Mouse (Mus musculus) liver, embryonic 11.5 days (tissue): ENCODE data around the gene 2310022B05Rik. TPM values are rescaled to one million over a fixed set of nuclear protein-coding genes. Genes with fewer than 3 reads are reported as not detected.

ENCODE experiments used
- ATAC-seq: fragments of 200-750 bp; cut with Nextera tagmentation; replicated peaks from 2 replicates; pipeline ENCODE4 v1.8.0; 2017; ENCODE audit warnings: moderate number of reproducible peaks, mild to moderate bottlenecking, moderate TSS enrichment, moderate library complexity; ENCODE audit not compliant: low FRiP score
- DNase-seq: peaks from one replicate; pipeline ENCODE4 v3.0.0-alpha.2; 2017; ENCODE audit warnings: low spot score
- H3K27ac ChIP-seq: fragments of 300-500 bp; sonication (generic); 2 replicates; pipeline ENCODE4 v1.5.1; 2014; ENCODE audit warnings: mild to moderate bottlenecking, low read depth, low read length, control low read depth
- H3K27me3 ChIP-seq: fragments of 300-500 bp; sonication (generic); replicated peaks from 2 replicates; pipeline ENCODE4 v1.6.1; 2014; ENCODE audit warnings: low read length, mixed read lengths; ENCODE audit not compliant: control insufficient read depth, insufficient read depth
- H3K36me3 ChIP-seq: fragments of 300-500 bp; sonication (generic); 2 replicates; pipeline ENCODE4 v1.6.1; 2014; ENCODE audit warnings: mild to moderate bottlenecking, low read length, moderate library complexity, mixed read lengths; ENCODE audit not compliant: control insufficient read depth, insufficient read depth
- H3K4me1 ChIP-seq: fragments of 300-500 bp; sonication (generic); replicated peaks from 2 replicates; pipeline ENCODE4 v1.6.1; 2014; ENCODE audit warnings: low read length, mixed read lengths; ENCODE audit not compliant: control insufficient read depth, insufficient read depth
- H3K4me2 ChIP-seq: fragments of 300-500 bp; sonication (generic); 2 replicates; pipeline ENCODE4 v1.6.1; 2014; ENCODE audit warnings: mild to moderate bottlenecking, control low read depth, moderate library complexity
- H3K4me3 ChIP-seq: fragments of 300-500 bp; sonication (generic); 2 replicates; pipeline ENCODE4 v1.5.1; 2014; ENCODE audit warnings: low read depth, low read length, control low read depth
- H3K9ac ChIP-seq: fragments of 300-500 bp; sonication (generic); 2 replicates; pipeline ENCODE4 v1.6.1; 2014; ENCODE audit warnings: low read depth, low read length, control low read depth
- H3K9me3 ChIP-seq: fragments of 300-500 bp; sonication (generic); 2 replicates; pipeline ENCODE4 v1.6.1; 2016; ENCODE audit warnings: low read length, inconsistent platforms, mixed read lengths; ENCODE audit not compliant: control insufficient read depth
- whole genome bisulfite sequencing: fragments of 180-500 bp; shearing (Covaris S2); extraction: QIAGEN DNeasy Blood & Tissue Kit; methylation state at CpG from one replicate; pipeline ENCODE4 v1.1.7; 2014; 5-methylcytosine and 5-hydroxymethylcytosine counted together
- polyA plus RNA-seq: library from polyadenylated mRNA; unstranded; fragments of >200 nt; fragmentation: Nextera tagmentation; extraction: Ambion mirVana; gene quantifications from 2 replicates; pipeline ENCODE4 v1.2.1, GENCODE M21; 2014

Gene 2310022B05Rik
- polyA plus RNA-seq, 1 experiment from 2014 or later = 17.5 TPM

DNA sequence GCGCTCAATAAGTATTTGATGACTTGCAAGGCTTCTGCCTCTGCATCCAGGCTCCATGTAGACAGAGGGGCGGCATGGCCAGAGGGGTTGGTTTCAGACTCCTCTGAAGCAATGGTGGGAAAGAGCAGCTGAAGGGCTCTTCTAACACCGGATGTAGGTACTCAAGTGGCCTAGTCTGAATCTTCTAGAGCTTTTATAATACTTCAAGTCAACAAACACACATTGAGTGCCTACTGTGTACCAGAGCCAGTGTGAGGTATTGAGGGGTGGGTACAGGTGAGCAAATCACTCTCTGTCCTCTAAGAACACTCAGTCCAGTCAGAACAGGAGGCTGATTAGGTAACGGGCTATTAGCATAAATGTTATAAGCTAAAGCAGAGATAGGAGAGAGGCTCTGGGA lies 28.5 kb upstream of the 2310022B05Rik start:
- 88% methylated on average over 4 of the region's 4 CpGs for WGBS
- DNase-seq (no peak), ATAC-seq (no peak)
- Histone ChIP-seq H3K4me2 (no peak overlapping the region), H3K27ac (no peak overlapping the region), H3K9me3 (no peaks in the 10 kb centered on the region), H3K9ac (no peak overlapping the region), H3K4me1 (no peaks in the 10 kb centered on the region), H3K4me3 (no peak overlapping the region), H3K27me3 (no peaks in the 10 kb centered on the region), H3K36me3 (peaks cover 10% of the 10 kb centered on the region; the same call in 1 of the 2 replicates)

DNA sequence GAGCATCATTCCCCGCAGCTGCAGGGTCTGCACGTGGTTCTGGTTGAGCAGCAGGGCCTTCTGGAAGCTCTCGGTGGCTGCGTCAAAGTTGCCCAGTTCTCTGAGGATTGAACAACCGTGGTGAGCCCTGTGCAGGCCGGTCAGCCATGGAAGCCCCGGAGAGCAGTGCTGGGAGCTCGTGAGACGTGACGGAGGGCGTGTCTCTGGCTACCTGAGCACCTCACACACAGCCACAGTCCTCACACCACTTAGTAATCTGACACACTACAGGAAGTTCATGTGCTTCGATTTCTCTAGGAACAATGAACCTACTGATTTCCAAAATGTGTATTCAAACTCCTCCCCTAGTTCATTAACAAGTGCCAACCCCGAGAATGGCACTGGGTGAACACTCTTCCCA lies 25.7 kb upstream of the 2310022B05Rik start:
- Histone ChIP-seq H3K4me1 (no peaks in the 10 kb centered on the region), H3K4me2 (no peak overlapping the region), H3K27ac (no peak overlapping the region), H3K36me3 (peaks cover 12% of the 10 kb centered on the region), H3K9me3 (no peaks in the 10 kb centered on the region), H3K27me3 (no peaks in the 10 kb centered on the region), H3K4me3 (no peak overlapping the region), H3K9ac (no peak overlapping the region)
- WGBS = 88% methylated on average over 13 of the region's 13 CpGs
- ATAC-seq (no peak), DNase-seq (no peak)

DNA sequence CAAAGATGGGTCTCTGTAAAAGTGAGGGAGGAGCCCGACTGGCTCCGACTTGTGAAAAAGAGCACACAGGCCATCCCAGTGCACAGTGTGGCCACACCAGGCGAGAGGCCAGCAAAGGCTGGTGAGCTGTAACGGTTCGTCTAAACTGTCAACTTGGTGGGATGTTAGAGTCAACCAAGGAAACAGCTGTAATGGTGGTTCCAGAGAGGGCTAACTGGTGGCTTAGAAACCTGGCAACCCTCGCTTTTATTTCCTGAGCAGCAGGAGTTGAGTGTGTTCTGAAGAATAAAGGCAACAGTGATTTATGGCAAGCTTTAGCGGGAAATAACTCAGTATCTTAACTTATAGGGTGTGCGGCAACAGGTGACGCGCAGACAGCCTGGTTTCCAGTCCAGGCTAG lies 19.0 kb upstream of the 2310022B05Rik start:
- Histone ChIP-seq H3K4me2 (no peak overlapping the region), H3K4me1 (no peaks in the 10 kb centered on the region), H3K27me3 (no peaks in the 10 kb centered on the region), H3K27ac (no peak overlapping the region), H3K9ac (no peak overlapping the region), H3K36me3 (peaks cover 17% of the 10 kb centered on the region), H3K4me3 (no peak overlapping the region), H3K9me3 (no peaks in the 10 kb centered on the region)
- no peak for DNase-seq
- no peak for ATAC-seq
- 91% methylated on average over 10 of the region's 10 CpGs for WGBS

DNA sequence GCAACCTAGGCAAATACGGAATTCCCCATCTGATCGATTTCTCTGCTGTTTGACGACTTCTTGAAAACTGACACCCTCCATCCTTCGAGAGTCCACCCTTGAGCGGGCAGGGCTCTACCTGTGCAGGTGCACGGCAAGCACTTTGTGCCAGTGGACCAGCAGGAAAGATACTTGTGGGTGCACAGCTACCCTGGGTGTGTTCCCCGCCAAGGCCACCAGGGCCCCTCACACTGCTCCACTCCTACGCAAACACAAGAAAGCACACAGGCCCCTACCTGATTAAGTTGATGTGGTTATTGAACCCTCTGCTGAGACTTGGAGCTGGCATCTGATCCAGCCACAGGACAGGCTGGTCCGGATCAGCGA lies 18.6 kb upstream of the 2310022B05Rik start:
- no peak for DNase-seq
- no peaks in the 10 kb centered on the region for H3K9me3 ChIP-seq
- no peak for ATAC-seq
- H3K36me3 ChIP-seq = peaks cover 17% of the 10 kb centered on the region
- no peaks in the 10 kb centered on the region for H3K4me1 ChIP-seq
- H3K27ac ChIP-seq = no peak overlapping the region
- H3K9ac ChIP-seq = no peak overlapping the region
- no peak overlapping the region for H3K4me2 ChIP-seq
- no peak overlapping the region for H3K4me3 ChIP-seq
- no peaks in the 10 kb centered on the region for H3K27me3 ChIP-seq
- 86% methylated on average over 10 of the region's 10 CpGs for WGBS

DNA sequence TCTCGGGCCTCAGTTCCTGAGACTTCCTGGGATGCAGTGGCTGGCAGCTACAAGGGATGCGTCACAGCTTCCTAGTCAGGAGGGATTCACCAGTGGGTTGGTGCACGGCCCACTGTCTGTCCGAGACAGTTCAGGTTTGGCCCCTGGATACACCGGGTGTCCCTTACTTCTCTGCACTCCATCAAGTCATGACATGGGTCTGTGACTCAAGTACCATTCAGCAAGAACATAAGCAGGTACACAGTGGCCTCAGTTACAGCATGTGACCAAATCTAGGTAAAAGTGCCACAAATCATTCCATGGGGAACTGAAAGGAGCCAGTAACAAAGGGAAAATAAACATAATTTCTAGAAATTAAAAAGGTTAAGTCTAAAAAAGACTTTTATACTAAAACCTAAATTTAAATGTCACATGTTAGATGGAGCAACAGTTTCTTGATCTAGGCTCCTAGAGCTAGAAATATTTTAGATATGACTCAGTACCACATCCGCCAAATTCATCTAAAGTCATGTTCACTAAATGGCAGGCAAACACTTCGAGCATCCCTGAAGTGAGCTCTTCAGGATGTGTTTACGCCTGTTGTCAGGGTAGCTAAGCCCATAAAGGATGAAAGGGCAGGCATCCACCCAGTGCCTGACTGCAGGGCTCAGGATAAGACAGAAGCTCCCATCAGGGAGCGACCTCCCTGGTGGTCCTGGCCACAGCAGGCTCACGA lies 18.1 kb upstream of the 2310022B05Rik start:
- DNase-seq = no peak
- WGBS = 86% methylated on average over 10 of the region's 10 CpGs
- Histone ChIP-seq H3K4me3 (no peak overlapping the region), H3K27ac (no peak overlapping the region), H3K4me1 (no peaks in the 10 kb centered on the region), H3K4me2 (no peak overlapping the region), H3K9ac (no peak overlapping the region), H3K36me3 (peaks cover 17% of the 10 kb centered on the region), H3K9me3 (no peaks in the 10 kb centered on the region), H3K27me3 (no peaks in the 10 kb centered on the region)
- ATAC-seq = no peak

DNA sequence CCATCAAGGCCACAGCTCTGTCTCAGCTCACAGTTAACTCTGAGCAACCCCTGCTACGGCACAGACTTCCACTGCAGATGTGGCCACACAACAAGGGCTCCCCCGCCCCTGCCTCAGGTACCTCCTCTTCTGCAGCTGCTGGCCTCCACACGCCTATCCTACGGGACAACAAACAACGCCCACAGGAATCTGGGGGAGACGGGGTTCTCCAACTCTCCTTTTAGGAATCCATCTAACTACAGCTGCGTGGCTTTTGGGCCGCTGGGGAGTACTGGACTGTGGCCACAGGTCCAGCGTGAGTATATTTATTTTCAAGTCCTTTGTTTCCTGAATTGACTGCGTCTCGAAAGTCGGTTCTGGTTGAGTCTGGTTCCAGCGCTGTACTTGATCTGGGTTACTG lies 15.1 kb upstream of the 2310022B05Rik start:
- Histone ChIP-seq H3K4me1 (no peaks in the 10 kb centered on the region), H3K9me3 (no peaks in the 10 kb centered on the region), H3K27me3 (no peaks in the 10 kb centered on the region), H3K36me3 (peaks cover 12% of the 10 kb centered on the region), H3K27ac (no peak overlapping the region), H3K4me3 (no peak overlapping the region), H3K4me2 (no peak overlapping the region), H3K9ac (no peak overlapping the region)
- no peak for DNase-seq
- no peak for ATAC-seq
- 92% methylated on average over 13 of the region's 13 CpGs for WGBS

DNA sequence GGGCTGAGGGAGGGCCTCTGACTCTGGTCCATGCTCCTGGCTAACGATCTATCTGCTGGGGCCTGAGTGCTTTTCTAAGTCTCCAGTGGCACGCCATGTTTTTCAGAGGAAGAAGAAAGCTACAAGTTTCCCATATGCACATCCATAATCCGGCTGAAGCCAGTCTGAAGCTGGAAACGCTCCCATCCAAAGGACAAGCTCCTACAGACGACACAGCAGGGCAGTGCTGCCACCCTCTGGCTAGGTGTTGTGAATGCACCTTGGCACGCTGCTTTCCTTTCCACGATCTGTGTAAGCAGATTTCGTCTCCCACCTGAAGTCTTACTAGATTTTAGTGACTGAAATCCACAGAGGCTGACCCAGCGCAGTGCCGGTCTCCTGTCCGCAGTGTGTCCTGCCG lies 14.3 kb upstream of the 2310022B05Rik start:
- no peak overlapping the region for H3K4me2 ChIP-seq
- DNase-seq (peak; percentile 52), ATAC-seq (no peak; the same call in 1 of the 2 replicates)
- no peaks in the 10 kb centered on the region for H3K9me3 ChIP-seq
- peaks cover 11% of the 10 kb centered on the region for H3K36me3 ChIP-seq
- no peaks in the 10 kb centered on the region for H3K4me1 ChIP-seq
- H3K4me3 ChIP-seq = no peak overlapping the region
- no peaks in the 10 kb centered on the region for H3K27me3 ChIP-seq
- WGBS = 69% methylated on average over 12 of the region's 12 CpGs
- no peak overlapping the region for H3K9ac ChIP-seq
- no peak overlapping the region for H3K27ac ChIP-seq

DNA sequence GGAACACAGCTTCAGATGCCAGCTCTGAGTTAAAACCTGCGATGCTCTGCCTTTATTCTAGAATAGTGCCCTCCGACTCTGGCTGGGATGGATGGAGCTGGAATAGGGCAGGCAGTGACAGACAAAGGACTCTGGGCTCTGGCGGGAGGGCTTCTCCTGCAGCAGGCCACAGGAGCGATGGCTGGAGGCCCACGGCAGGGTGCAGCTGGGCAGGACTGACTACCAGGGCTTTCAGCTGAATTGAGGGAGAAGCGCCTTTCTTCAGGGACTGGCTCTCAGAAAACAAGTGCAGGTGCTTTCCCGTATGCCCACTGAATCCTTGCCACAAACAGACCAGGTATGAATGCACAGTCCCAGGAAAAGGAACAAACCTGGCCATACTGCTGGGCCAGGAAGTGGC lies 13.9 kb upstream of the 2310022B05Rik start:
- H3K4me3 ChIP-seq = no peak overlapping the region
- H3K4me2 ChIP-seq = no peak overlapping the region
- WGBS = 95% methylated on average over 7 of the region's 7 CpGs
- peaks cover 11% of the 10 kb centered on the region for H3K36me3 ChIP-seq
- no peak for DNase-seq
- ATAC-seq = no peak
- H3K9me3 ChIP-seq = no peaks in the 10 kb centered on the region
- no peaks in the 10 kb centered on the region for H3K27me3 ChIP-seq
- H3K27ac ChIP-seq = no peak overlapping the region
- H3K9ac ChIP-seq = no peak overlapping the region
- H3K4me1 ChIP-seq = no peaks in the 10 kb centered on the region

DNA sequence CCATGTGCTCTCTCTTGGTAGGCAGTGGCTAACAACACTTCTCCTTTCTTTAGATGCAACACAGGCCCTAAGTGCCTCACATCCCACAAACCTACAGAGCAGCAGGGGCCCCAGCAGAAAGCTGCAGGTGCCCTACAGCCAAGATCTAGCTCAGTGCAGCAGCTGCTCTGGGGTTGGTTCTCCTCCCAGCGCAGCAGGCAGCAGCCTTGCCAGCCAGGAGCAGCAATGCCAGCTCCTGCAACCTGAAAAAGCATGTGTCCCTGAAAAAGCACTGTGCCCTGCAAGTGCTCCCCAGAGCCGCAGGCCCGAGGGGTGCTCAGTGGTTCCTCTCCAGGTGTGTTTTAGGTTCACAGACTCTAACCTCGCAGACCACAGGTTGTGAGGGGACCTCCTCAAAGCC lies 13.5 kb upstream of the 2310022B05Rik start:
- 90% methylated on average over 4 of the region's 4 CpGs for WGBS
- H3K36me3 ChIP-seq = peaks cover 11% of the 10 kb centered on the region
- no peaks in the 10 kb centered on the region for H3K9me3 ChIP-seq
- no peak overlapping the region for H3K27ac ChIP-seq
- H3K4me2 ChIP-seq = no peak overlapping the region
- no peak overlapping the region for H3K9ac ChIP-seq
- no peak overlapping the region for H3K4me3 ChIP-seq
- DNase-seq = no peak
- ATAC-seq = no peak
- no peaks in the 10 kb centered on the region for H3K4me1 ChIP-seq
- no peaks in the 10 kb centered on the region for H3K27me3 ChIP-seq
